Mouse (Mus musculus): ENCODE results near the gene 3830406C13Rik. TPM values are rescaled to one million over a fixed set of nuclear protein-coding genes. Genes with fewer than 3 reads are reported as not detected.

3830406C13Rik gene
- total RNA-seq (2017): 40.7 and 41.8 TPM in 2 replicates

DNA sequence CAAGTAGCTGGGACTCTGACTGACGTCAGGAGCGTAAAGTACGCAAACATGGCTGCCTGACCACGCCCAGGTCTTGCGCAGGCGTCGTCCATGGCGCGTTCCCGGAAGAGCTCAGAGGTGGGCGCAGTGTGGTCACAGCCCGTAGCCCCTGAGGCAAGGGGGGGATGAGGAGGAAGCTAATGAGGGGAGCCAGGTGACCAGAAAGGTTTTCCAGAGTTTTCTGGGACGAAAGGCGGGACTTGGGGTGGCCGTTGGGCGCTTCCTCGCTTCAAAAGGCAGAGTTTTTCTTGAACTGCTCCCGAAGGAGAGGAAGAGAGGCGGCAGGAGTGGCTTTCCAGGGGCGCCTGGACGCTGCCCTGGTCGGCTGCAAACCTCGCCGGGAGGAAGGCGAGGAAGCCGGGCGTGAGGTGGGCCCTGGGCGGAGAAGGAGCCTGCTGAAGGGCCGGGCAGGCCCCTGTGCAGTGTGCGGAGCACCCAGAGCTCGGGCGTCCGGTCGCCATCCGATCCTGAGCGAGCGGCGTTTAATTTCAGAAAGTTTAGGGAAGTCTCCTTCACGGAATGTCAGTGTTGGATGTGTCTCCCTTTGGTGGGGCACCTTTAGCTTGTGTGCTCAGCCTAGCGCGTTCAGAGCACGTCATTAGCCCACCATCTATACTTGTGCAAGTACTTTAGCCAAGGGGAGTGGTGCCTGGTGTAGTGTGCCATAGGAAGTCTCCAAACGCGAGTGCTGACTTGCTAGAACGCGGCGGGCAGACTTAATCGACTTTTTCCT lies at the start of gene 3830406C13Rik:
TSS of gene 3830406C13Rik (plus strand) at position 33 of the 772 bp plus-strand sequence.
- ATAC-seq (replicated peaks; ENCODE audit: low read depth, poor library complexity, severe bottlenecking): peak; percentile 96

DNA sequence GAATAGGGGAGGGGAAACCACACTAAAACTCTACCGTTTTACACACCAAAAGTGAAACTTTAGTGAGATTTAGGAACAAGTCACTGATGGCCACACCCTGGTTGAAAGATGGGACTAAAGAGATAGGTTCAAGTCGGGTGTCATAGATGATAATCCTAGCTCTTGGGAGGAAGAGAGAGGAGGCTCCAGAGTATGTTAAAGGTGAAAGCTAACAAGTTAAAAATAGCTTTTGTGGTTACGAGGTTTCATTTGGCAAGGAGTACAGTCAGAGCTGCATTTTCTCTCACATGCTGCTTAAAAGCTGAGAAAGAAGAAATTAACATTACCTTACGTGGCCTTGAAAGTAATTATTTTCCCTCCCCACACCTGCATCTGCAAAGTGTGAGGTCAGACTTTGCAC lies 40.2 kb upstream of the 3830406C13Rik start:
- peak; percentile 62 for ATAC-seq (replicated peaks; ENCODE audit: low read depth, poor library complexity, severe bottlenecking)

DNA sequence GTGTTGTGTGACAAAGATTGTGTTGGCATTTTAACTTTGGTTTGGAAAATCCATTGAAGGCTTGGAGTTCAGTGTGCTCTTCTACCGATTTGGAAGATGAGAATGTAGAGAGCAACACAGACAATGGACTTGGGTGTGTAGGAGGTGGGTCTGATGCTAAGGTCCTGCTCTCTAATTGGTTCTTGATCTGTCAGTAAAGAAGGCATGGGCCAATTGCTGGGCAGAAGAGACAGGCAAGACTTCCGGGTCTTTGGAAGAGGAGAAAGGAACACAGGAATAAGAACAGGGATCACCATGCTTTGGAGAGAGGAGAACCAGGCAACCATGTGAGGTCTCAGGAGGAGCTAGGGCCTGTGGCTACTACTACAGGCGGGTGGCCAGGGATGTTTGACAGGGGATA lies 7.9 kb upstream of the 3830406C13Rik start:
- no peak for ATAC-seq (replicated peaks; ENCODE audit: low read depth, poor library complexity, severe bottlenecking)

DNA sequence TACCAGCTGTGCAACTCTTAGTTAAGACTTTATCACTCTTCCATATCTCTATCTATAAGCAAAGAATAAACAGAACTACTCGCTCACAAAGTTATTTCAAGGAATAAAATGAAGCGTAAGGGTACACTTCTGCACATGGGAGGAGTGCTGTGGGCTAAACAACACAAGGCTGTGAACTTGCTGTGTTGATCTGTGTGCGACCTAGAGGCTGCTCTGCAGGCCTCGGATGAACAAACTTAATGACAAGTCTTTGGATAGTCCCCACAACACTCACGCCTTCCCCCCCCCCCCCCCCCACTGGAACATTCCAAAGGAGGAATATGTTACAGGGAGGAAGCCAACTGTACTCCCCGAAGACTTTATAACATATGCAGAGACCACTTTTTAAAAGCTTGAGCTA lies 332 bp upstream of the 3830406C13Rik start, which contains the start of gene Gm49355:
TSS of gene Gm49355 (plus strand) at position 336 of the 400 bp plus-strand sequence.
- ATAC-seq (replicated peaks; ENCODE audit: low read depth, poor library complexity, severe bottlenecking): no peak

DNA sequence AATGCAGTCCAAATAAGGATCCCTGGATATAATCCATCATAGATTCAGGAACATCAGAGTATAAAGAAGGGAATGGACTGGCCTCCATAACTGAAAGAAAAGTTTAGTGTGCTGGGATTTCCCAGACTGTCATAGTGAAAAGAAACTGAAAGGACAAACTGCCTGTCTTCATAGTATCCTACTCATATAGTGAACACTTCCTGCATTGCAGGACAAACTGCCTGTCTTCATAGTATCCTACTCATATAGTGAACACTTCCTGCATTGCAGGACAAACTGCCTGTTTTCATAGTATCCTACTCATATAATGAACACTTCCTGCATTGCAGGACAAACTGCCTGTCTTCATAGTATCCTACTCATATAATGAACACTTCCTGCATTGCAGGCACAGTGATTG lies 5.8 kb downstream of the 3830406C13Rik start:
- ATAC-seq (replicated peaks; ENCODE audit: low read depth, poor library complexity, severe bottlenecking): peak; percentile 54; the same call in 1 of the 2 replicates

DNA sequence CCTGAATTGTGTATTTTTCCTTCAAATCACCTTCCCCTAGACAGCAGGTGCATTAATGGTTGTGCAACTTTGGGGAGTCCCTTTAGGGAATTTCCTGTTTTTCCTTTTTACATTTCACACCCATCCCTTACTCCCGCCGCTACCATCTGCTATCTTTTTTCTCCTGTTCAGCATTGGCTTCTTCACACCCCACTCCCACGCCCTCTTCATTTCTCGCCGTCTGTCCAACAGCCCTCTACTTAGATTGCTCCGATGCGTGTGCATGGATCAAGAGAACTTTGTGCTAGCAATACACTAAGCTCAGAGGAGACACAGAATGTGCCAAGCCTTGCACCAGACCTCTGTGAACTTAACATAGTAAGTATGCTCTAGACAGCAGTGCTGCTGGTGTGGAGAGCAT lies 12.4 kb downstream of the 3830406C13Rik start:
- no peak for ATAC-seq (replicated peaks; ENCODE audit: low read depth, poor library complexity, severe bottlenecking)

DNA sequence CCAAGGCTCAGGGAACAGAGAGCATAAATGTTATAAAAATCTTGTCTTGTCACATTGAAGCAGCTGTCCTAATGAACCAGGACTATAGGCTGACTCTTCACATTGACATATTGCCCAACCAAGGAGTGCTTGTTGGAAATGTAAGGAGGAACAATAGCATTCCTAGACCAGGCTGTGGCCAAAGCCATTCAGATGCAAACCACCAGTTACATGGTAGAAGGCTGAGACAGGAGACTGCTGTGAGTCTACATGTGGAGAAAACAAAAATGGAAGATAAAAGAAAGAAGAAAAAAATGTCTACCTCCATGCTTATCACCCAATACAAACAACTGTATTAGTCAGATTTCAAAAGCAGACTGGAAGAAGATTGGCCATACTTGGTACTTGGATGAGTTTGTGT lies 15.2 kb downstream of the 3830406C13Rik start:
- no peak for ATAC-seq (replicated peaks; ENCODE audit: low read depth, poor library complexity, severe bottlenecking)

DNA sequence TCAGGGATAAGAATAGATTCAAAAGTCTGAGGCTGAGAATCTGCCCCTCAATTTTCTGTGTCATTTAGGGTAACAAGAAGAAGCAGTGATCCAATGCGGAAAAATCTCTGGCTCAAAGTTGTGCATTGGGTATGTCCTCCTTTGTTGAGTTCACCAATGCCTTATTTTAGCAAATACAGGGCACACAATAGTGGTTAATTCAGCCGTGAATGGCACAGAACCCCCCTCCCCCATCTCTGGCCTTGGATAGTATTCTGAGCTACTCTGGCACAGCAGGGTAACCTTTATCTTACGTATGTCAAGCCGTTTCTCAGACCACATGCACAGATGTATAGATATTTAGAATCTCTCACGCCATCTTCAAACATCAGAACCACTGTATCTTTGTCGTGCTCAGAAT lies 15.7 kb downstream of the 3830406C13Rik start:
- no peak for ATAC-seq (replicated peaks; ENCODE audit: low read depth, poor library complexity, severe bottlenecking)

DNA sequence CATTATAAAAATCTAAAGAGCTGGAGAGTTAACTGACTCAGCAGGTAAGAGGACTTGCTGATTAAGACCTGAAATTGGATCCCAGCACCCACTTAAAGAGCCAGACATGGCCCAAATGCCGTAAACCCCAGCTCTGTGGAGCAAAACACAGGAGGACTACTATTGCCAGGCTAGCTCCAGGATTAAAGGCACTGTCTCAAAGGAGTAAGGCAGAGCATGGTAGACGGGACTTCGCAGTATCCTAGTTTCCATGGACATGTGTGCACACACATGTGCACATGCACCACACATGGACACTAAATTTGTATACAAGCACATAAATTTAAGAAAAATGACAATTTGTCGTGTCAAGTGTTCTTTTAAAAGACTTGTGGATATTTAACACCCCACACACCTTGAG lies 16.3 kb downstream of the 3830406C13Rik start:
- ATAC-seq (replicated peaks; ENCODE audit: low read depth, poor library complexity, severe bottlenecking): no peak

DNA sequence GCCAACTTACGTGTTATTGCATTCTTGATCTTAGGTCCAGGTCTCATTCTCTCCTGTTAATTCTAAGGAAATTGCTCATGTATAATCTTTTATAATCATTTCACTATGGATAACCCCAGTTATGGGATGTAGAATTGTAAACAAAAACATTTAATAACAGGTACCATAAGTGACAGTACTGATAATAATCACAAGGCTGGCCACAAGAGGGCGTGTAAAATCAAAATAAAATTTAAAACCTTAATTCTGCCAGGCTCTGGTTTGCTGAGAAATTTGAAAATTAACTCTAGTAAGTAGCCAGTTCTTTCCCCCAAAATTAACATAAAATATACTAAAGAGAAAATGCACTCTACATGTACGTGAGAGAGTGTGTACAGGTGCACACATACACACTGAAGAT lies 16.7 kb downstream of the 3830406C13Rik start:
- no peak for ATAC-seq (replicated peaks; ENCODE audit: low read depth, poor library complexity, severe bottlenecking)

DNA sequence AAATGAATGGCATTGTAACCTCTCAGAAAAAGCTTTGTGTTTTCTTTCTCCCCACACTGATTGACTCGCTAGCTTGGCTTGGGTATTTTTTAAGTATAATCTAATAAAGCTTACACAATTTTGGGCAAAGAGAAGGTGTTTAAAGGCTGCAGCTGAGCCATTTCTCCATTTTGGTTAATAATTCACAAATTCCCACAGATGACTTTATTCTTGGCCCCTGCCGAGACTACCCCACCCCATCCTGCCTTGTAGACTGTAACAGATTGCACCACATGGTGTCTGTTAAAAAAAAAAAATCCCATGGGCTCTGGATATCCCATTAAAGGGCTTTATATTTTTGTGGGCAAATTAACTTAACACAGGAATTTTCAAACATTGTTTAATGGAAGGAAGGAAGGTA lies 19.1 kb downstream of the 3830406C13Rik start:
- no peak for ATAC-seq (replicated peaks; ENCODE audit: low read depth, poor library complexity, severe bottlenecking)

DNA sequence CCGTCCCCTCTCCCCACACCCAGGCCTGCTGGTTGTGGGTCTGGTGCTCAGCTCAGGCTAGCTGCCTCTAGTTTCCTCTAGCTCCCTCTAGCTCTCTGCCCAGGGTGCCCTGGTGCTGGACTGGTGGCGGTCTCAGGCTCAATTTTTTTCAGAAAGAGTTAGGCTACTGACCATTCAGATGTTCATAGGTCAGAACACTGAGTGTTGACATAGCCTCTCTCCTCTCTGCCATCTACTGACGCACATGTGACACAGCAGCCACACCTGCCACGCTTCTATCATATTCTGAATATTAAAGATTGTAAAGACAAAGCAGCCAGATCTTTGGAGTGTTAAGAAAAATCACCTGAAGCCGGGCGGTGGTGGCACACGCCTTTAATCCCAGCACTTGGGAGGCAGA lies 49.6 kb downstream of the 3830406C13Rik start:
- no peak for ATAC-seq (replicated peaks; ENCODE audit: low read depth, poor library complexity, severe bottlenecking)

DNA sequence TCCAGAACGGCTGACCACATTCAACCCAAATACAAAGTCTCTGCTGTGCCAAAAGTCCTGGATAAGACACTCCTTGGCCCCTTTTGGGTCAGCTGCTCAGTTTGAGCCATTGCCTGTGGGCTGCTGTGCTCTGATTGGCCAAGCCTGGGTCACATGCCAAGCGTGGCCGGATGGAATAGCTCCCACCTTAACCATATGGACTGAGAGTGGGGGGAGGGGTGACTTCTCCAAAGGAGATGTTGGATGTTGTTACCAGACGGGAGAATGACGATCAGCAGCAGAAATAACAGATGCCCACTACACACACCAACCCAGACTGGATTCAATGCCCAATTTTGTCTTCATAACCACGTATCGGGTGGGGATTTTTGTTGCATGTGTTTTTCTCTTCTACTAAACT lies 51.0 kb downstream of the 3830406C13Rik start:
- no peak for ATAC-seq (replicated peaks; ENCODE audit: low read depth, poor library complexity, severe bottlenecking)

DNA sequence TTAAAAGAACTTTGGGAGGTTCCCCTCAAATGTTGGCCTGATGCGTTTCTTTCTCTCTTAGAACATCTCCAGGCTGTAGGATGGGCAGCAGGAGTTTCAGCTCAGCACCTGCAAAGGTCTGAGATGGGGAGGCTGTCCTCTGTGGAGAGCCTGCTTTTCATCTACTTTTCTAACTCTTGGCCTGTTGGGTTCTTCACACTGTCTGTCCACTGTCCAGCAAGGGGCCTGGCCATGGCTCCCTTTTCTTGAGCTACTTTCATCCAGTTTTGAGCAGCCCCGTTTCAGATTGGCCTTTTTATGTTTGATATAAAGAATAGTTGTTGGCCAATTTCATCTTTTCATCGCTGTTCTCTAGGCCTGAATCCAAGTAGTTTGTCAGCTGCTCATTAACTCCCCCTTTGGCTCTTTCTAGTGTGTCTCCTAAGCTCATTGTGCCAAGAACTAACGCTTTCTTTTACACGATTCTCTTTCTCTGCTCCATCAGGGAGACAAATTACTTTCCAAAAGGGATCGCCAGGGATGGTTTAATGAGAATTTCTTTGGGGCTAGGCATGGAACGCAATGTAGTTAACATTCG lies 53.5 kb downstream of the 3830406C13Rik start:
- no peak for ATAC-seq (replicated peaks; ENCODE audit: low read depth, poor library complexity, severe bottlenecking)

DNA sequence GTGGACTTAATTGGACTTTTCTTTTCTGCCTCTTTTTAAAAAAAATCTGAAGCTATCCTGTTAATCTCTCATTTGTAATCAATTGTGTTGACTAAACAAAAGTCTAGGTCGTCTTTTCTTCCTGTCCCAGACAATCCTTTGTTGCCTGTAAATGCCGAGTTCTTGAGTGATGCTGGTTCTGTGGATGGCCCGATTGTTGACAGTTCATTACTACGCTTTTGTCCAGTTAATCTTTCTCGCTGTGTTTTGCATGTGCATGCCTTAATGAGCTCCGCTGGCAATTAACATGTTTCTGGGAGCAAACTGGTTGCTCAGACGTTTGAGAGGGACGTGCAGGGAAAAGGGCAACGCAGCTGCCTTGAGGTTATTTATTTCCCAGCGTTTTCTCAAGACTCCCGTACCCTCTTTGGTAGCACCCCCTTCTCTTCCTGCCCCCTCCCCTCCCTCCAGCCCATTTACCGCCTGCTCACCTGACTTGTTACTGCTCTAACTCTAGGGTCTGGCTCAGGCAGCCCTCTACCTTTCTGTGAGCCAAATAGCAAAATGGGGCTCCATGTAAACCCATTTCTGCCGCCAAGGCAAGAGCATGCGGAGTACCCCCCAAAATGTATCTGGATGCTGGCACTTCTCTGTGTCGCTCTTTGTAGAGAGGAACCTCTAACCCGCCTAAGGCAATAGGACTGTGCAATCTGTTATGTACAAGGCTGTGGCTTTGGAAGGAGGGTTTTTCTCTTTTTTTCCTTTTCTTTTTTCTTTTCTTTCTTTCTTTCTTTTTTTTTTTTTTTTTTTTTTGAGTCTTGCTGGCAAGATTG lies 54.2 kb downstream of the 3830406C13Rik start:
- ATAC-seq (replicated peaks; ENCODE audit: low read depth, poor library complexity, severe bottlenecking): no peak

DNA sequence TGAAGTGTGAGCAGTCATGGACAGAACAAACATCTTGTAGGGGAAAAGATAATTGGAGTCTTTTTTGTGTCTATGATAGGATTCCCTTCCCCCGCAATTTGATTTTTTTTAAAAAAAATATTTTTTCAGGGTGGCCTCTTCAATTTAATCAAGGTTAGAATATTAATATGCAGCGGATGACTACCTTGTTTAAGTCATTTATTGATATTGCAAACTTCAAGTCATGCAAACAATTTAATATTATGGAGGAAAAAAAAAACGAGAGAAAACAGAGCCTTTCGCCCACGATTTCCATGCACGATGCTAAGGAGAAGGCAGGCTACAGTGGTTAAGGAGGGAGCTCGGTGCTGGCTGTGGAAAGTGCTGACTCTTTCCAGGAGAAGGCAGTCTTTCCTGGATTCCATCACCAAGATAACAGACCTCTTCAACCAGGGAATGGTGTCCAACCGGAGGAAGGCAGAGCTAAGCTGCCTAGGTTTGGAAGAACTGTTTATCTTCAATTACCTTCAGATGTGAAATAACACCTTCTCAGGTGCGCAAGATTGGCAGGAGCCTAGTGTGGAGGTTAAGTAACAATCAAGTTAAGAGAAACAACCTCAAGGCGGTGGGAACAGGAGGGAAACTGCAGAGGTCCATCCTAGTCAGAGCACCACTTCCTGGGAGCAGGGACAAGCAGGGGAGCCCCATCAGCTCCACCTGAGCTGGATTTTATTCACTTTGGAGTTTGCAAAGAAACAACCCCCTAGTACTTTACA lies 55.0 kb downstream of the 3830406C13Rik start:
- ATAC-seq (replicated peaks; ENCODE audit: low read depth, poor library complexity, severe bottlenecking): no peak

DNA sequence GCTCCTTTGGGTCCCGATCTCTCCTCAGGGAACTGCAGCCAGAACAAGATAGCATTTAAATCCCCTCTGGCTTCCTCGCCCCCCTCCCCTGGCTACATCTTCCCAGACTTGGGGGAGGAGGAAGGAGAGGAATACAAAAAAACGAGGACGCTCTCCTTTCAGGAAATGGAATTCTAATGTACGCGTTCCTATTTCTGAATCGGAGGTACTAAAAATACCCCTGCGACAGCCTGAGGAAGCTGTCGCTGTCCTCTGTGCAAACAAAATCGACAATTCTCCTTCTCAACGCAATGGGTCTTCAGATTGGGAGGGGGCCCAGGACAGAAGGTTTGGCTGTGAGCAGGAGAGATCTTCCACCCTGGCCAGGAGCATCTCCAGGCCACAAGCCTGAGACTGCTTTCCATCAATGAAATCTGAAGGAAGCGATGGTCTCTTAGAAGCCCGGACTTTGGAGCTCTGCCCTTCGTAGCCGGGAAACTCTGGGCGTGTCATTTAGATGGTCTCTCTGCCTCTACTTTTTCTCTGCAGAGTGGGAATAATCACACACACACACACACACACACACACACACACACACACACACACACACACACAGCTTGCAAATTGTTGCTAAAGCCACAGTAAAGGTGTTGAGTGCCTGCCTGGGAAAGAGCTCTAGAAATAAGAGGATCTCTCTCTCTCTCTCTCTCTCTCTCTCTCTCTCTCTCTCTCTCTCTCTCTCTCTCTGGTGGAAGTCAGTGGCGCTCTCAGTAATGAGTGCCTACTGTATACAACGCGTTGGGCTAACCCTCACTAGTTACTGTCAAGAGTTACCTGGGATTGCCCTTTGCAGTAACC lies 56.5 kb downstream of the 3830406C13Rik start:
- no peak for ATAC-seq (replicated peaks; ENCODE audit: low read depth, poor library complexity, severe bottlenecking)

DNA sequence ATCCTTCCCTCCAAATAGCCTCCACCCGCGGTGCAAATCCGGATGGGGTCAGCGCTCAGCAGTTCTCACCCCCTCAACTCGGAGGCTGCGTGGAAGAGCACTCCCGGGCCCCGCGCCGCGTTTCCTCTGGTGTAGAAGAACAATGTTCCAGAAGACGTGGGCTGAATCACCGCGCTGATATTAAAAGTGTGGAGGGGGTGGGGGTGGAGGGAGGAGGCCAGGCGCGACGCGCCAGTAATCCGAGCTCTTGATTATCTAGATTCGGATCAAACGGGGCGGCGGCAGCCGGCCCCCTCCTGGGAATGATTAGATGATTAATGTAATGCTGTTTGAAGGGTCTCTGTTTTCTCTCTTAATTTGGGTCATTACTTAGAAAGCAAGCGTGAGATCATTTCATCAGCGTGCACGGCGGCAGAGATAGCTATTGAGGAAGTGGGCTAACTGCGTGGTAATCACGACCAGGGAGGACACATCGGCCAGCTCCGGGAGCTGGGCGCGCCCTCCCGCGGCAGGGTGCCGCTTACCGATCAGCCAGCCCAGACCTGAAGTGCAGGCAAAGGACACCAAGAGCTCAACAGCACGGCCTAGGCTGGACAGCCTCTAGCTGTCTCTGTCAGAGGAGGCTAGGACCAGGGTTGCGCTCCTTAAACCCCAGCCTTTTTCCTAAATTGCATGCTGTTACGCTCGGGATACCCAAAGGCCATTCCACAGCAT lies 57.3 kb downstream of the 3830406C13Rik start:
- ATAC-seq (replicated peaks; ENCODE audit: low read depth, poor library complexity, severe bottlenecking): peak; percentile 44; the same call in 1 of the 2 replicates

Data from common myeloid progenitor, adult 5-6 weeks (primary cell).